In the genomic region with DNA sequence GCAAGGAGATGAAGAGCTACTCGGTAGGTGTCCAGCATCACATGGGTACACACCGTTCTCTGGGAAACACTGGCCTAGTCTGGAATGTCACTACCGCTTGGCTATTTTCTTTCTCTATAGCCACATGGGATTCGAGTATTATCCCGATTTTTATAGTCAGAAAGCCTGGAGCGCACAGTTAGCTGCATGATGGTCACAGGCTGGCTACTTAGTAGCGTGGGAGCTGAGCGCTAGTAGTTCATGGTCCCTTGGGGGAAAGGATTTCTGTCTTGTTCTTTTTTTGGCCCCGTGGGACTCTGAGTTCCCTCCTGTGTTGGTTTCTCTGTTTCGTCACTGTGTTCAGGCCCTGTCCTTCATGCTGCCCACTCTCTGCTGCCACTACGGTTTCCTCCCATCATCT, we compare ENCODE assay signal across 26 mouse cellular contexts.
A peak's percentile ranks its signal among the peaks of the same experiment; 100 is the strongest.
DNase-seq lines count a peak whose midpoint lies in the region; ATAC-seq and TF ChIP-seq lines count a peak whose summit lies in the region.
"Had no signal": no experiment of that assay in that cellular context is flagged by ENCODE, and none has a peak within 500 bp of the region (broad histone marks: within the 10 kb centered on the region; RNA-seq: fewer than 3 reads in every experiment).

No protein-coding gene starts in this region.

- TF ChIP-seq CTCF in gastrocnemius, adult 2 months (IDR thresholded peaks at IDR 0.05) = no peak

- H3K4me3 ChIP-seq in gastrocnemius, adult 2 months = no peak overlapping the region
- no peak overlapping the region for H3K4me3 ChIP-seq in limb, embryonic 13.5 days
- H3K4me3 ChIP-seq: heart, embryonic 13.5 days; kidney, embryonic 15.5 days; lung, embryonic 15.5 days; megakaryocyte, embryonic 14.5 days; midbrain, embryonic 13.5 days; stomach, embryonic 15.5 days had no signal

- H3K9ac ChIP-seq in limb, embryonic 13.5 days = no peak overlapping the region
- H3K9ac ChIP-seq: forebrain, postnatal 0 days; heart, embryonic 13.5 days; kidney, embryonic 15.5 days; lung, embryonic 15.5 days; midbrain, embryonic 13.5 days; stomach, embryonic 15.5 days had no signal

- H3K4me1 ChIP-seq in limb, embryonic 13.5 days = peaks cover 62% of the 10 kb centered on the region
- H3K4me1 ChIP-seq: megakaryocyte, embryonic 14.5 days had no signal

- H3K4me2 ChIP-seq in limb, embryonic 13.5 days (replicated peaks) = no peak overlapping the region
- H3K4me2 ChIP-seq: heart, embryonic 13.5 days; kidney, embryonic 15.5 days; liver, embryonic 11.5 days; lung, embryonic 15.5 days; midbrain, embryonic 13.5 days; stomach, embryonic 15.5 days had no signal

- H3K9me3 ChIP-seq in limb, embryonic 13.5 days = no peaks in the 10 kb centered on the region
- H3K9me3 ChIP-seq: heart, embryonic 13.5 days; kidney, embryonic 15.5 days; lung, embryonic 15.5 days; megakaryocyte, embryonic 14.5 days; midbrain, embryonic 13.5 days; stomach, embryonic 15.5 days had no signal

- no peak for ATAC-seq in limb, embryonic 13.5 days (ENCODE audit: low FRiP score, low read depth)
- ATAC-seq: forebrain, postnatal 0 days; hindbrain, embryonic 16.5 days; midbrain, embryonic 13.5 days had no signal

- WGBS in limb, embryonic 13.5 days = 75% methylated on average over 11 of the region's 11 CpGs

- no peak for DNase-seq in gastrocnemius, adult 2 months
- DNase-seq in gastrocnemius, adult 18-20 months (ENCODE audit: low spot score) = no peak
- peak; percentile 19 for DNase-seq in lung, postnatal 36 days
- DNase-seq in lung, postnatal 25 days (ENCODE audit: low spot score) = no peak
- no peak for DNase-seq in urinary bladder, postnatal 14 days (ENCODE audit: low spot score)
- DNase-seq in adrenal gland, adult 18-20 months (ENCODE audit: low spot score in 2 of 2) = no peak
- DNase-seq: adrenal gland, adult 2 months; adrenal gland, postnatal 36 days; cerebellum, adult 18-20 months; cerebellum, postnatal 14 days; forebrain, postnatal 0 days; gastrocnemius, postnatal 14 days; heart, postnatal 10 days; kidney, adult 18-20 months; kidney, postnatal 25 days; left cerebral cortex, postnatal 4 days; lung, postnatal 4 days had no signal

- H3K27me3 ChIP-seq in limb, embryonic 13.5 days = no peaks in the 10 kb centered on the region
- H3K27me3 ChIP-seq: heart, embryonic 13.5 days; kidney, embryonic 15.5 days; lung, embryonic 15.5 days; midbrain, embryonic 13.5 days; stomach, embryonic 15.5 days had no signal

- H3K36me3 ChIP-seq in limb, embryonic 13.5 days = peaks cover 78% of the 10 kb centered on the region
- H3K36me3 ChIP-seq: midbrain, embryonic 13.5 days had no signal

- intact Hi-C loops in gastrocnemius, adult 2 months (cut with DNase I) = no loop called here

- H3K27ac ChIP-seq in gastrocnemius, adult 2 months = peak overlapping the region; percentile 51
- peak overlapping the region; percentile 55; the same call in 1 of the 2 replicates for H3K27ac ChIP-seq in limb, embryonic 13.5 days
- H3K27ac ChIP-seq: heart, embryonic 13.5 days; kidney, embryonic 15.5 days; lung, embryonic 15.5 days; midbrain, embryonic 13.5 days; stomach, embryonic 15.5 days had no signal
